Mouse (Mus musculus): ENCODE data around the gene Pcnx4. TPM values are rescaled to one million over a fixed set of nuclear protein-coding genes. Genes with fewer than 3 reads are reported as not detected.

Gene Pcnx4
- polyA plus RNA-seq, 1 experiment from 2014 or later = 15.8 TPM

GRCm38 (mm10) chr12:72621441-72621840, 85.3 kb downstream of the Pcnx4 start:
- Histone ChIP-seq H3K27me3 (ENCODE audit: control insufficient read depth, insufficient read depth, low read length) (no peaks in the 10 kb centered on the region), H3K9me3 (ENCODE audit: control insufficient read depth, low read length) (no peaks in the 10 kb centered on the region), H3K4me3 (ENCODE audit: low read depth, low read length) (no peak overlapping the region), H3K27ac (ENCODE audit: low read depth, low read length) (no peak overlapping the region), H3K4me2 (ENCODE audit: low read depth, low read length, severe bottlenecking) (no peak overlapping the region), H3K9ac (ENCODE audit: low read length) (no peak overlapping the region), H3K36me3 (ENCODE audit: control insufficient read depth, insufficient read depth, low read length) (no peaks in the 10 kb centered on the region), H3K4me1 (replicated peaks; ENCODE audit: control insufficient read depth, insufficient read depth, low read length) (no peaks in the 10 kb centered on the region)
- ATAC-seq (replicated peaks; ENCODE audit: low FRiP score) = no peak
- 81% methylated on average over 1 of the region's 1 CpGs for WGBS
- no peak for DNase-seq (ENCODE audit: low spot score)

GRCm38 (mm10) chr12:72622853-72623496, 86.8 kb downstream of the Pcnx4 start:
- no peak overlapping the region for H3K4me3 ChIP-seq (ENCODE audit: low read depth, low read length)
- H3K27me3 ChIP-seq (ENCODE audit: control insufficient read depth, insufficient read depth, low read length) = no peaks in the 10 kb centered on the region
- H3K27ac ChIP-seq (ENCODE audit: low read depth, low read length) = no peak overlapping the region
- H3K36me3 ChIP-seq (ENCODE audit: control insufficient read depth, insufficient read depth, low read length) = no peaks in the 10 kb centered on the region
- H3K4me1 ChIP-seq (replicated peaks; ENCODE audit: control insufficient read depth, insufficient read depth, low read length) = no peaks in the 10 kb centered on the region
- WGBS = 86% methylated on average over 5 of the region's 5 CpGs
- DNase-seq (ENCODE audit: low spot score) (no peak), ATAC-seq (replicated peaks; ENCODE audit: low FRiP score) (no peak)
- H3K4me2 ChIP-seq (ENCODE audit: low read depth, low read length, severe bottlenecking) = no peak overlapping the region
- no peak overlapping the region for H3K9ac ChIP-seq (ENCODE audit: low read length)
- H3K9me3 ChIP-seq (ENCODE audit: control insufficient read depth, low read length) = no peaks in the 10 kb centered on the region

DNA sequence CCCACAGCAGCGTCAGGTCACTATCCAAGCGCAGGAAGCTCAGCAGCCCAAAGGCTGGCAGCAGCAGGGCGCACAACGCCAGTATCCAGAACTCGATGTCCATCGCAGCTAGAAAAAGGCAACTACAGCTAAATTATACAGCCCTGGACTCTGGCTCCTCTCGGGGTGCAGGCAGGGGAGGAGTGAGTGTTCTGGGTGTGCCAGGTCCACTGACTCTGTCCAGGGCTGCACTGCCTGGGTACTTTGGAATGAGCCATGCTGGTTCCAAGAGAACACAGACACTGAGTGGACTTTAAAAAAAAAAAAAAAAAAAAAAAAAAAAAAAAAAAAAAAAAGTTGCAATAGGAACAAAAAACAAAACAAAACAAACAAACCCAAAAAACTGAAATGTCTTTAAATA, 92.6 kb downstream of the Pcnx4 start:
- WGBS = 95% methylated on average over 7 of the region's 7 CpGs
- H3K4me1 ChIP-seq (replicated peaks; ENCODE audit: control insufficient read depth, insufficient read depth, low read length) = no peaks in the 10 kb centered on the region

More for the DNA sequence above, 92.6 kb downstream of the Pcnx4 start:
- no peak overlapping the region for H3K4me3 ChIP-seq (ENCODE audit: low read depth, low read length)
- no peak for DNase-seq (ENCODE audit: low spot score)
- no peak for ATAC-seq (replicated peaks; ENCODE audit: low FRiP score)
- H3K27me3 ChIP-seq (ENCODE audit: control insufficient read depth, insufficient read depth, low read length) = no peaks in the 10 kb centered on the region
- no peak overlapping the region for H3K9ac ChIP-seq (ENCODE audit: low read length)
- H3K9me3 ChIP-seq (ENCODE audit: control insufficient read depth, low read length) = no peaks in the 10 kb centered on the region
- no peaks in the 10 kb centered on the region for H3K36me3 ChIP-seq (ENCODE audit: control insufficient read depth, insufficient read depth, low read length)
- no peak overlapping the region for H3K4me2 ChIP-seq (ENCODE audit: low read depth, low read length, severe bottlenecking)
- no peak overlapping the region for H3K27ac ChIP-seq (ENCODE audit: low read depth, low read length)

Other genes starting within 250 kb of the Pcnx4 start
- gene Rtn1, start 127.3 kb upstream of the Pcnx4 start, polyA plus RNA-seq (2014; fragmentation: Nextera tagmentation; extraction: Ambion mirVana) = 235 and 273 TPM in 2 replicates
- gene Lrrc9, start 94.5 kb upstream of the Pcnx4 start, polyA plus RNA-seq (2014; fragmentation: Nextera tagmentation; extraction: Ambion mirVana) = 2.6 and 2.8 TPM in 2 replicates
- gene Gm4756, start 113.3 kb downstream of the Pcnx4 start, polyA plus RNA-seq (2014; fragmentation: Nextera tagmentation; extraction: Ambion mirVana) = not detected in 2 replicates
- gene Dhrs7, start 128.5 kb downstream of the Pcnx4 start, polyA plus RNA-seq (2014; fragmentation: Nextera tagmentation; extraction: Ambion mirVana) = 4.8 and 5.6 TPM in 2 replicates
- 59.5 and 78.3 TPM in 2 replicates for gene Ppm1a, start 221.1 kb downstream of the Pcnx4 start, polyA plus RNA-seq (2014; fragmentation: Nextera tagmentation; extraction: Ambion mirVana)

Measured in forebrain, embryonic 11.5 days (tissue).